Mouse (Mus musculus) kidney, embryonic 14.5 days (tissue): ENCODE results near the gene Ypel2. TPM values are rescaled to one million over a fixed set of nuclear protein-coding genes. Genes with fewer than 3 reads are reported as not detected.
A peak's percentile ranks its signal among the peaks of the same experiment; 100 is the strongest.

Experiments
- ATAC-seq: fragments of 200-750 bp; cut with Nextera tagmentation; 2 replicates; pipeline ENCODE4 v1.8.0; 2017; ENCODE audit warnings: moderate number of reproducible peaks, mild to moderate bottlenecking, moderate TSS enrichment, moderate library complexity; ENCODE audit not compliant: low FRiP score, low TSS enrichment
- H3K27ac ChIP-seq: fragments of 300-500 bp; sonication (generic); 2 replicates; pipeline ENCODE4 v1.5.1; 2014; ENCODE audit warnings: low read depth, mild to moderate bottlenecking, low read length, moderate library complexity, mixed read lengths
- H3K27me3 ChIP-seq: fragments of 300-500 bp; sonication (generic); 2 replicates; pipeline ENCODE4 v1.6.1; 2014; ENCODE audit warnings: mild to moderate bottlenecking, low read length; ENCODE audit not compliant: control insufficient read depth, insufficient read depth
- H3K36me3 ChIP-seq: fragments of 300-500 bp; sonication (generic); 2 replicates; pipeline ENCODE4 v1.6.1; 2014; ENCODE audit warnings: low read length, mixed read lengths; ENCODE audit not compliant: control insufficient read depth, insufficient read depth
- H3K4me1 ChIP-seq: fragments of 300-500 bp; sonication (generic); 2 replicates; pipeline ENCODE4 v1.6.1; 2014; ENCODE audit warnings: low read length, mixed read lengths; ENCODE audit not compliant: control insufficient read depth, insufficient read depth
- H3K4me2 ChIP-seq: fragments of 300-500 bp; sonication (generic); replicated peaks from 2 replicates; pipeline ENCODE4 v1.6.1; 2014; ENCODE audit warnings: low read depth, mild to moderate bottlenecking, low read length
- H3K4me3 ChIP-seq: fragments of 300-500 bp; sonication (generic); 2 replicates; pipeline ENCODE4 v1.5.1; 2014; ENCODE audit warnings: mild to moderate bottlenecking, low read length
- H3K9ac ChIP-seq: fragments of 300-500 bp; sonication (generic); 2 replicates; pipeline ENCODE4 v1.6.1; 2014; ENCODE audit warnings: low read depth, mild to moderate bottlenecking, low read length, moderate library complexity
- H3K9me3 ChIP-seq: fragments of 300-500 bp; sonication (generic); 2 replicates; pipeline ENCODE4 v1.6.1; 2016; ENCODE audit warnings: low read length; ENCODE audit not compliant: control insufficient read depth
- WGBS: fragments of 180-500 bp; shearing (Covaris S2); extraction: QIAGEN DNeasy Blood & Tissue Kit; methylation state at CpG from one replicate; pipeline ENCODE4 v1.1.7; 2014; 5-methylcytosine and 5-hydroxymethylcytosine counted together
- polyA plus RNA-seq: library from polyadenylated mRNA; unstranded; fragments of >200 nt; fragmentation: Nextera tagmentation; extraction: Ambion mirVana; gene quantifications from 2 replicates; pipeline ENCODE4 v1.2.1, GENCODE M21; 2014

The Ypel2 gene
- polyA plus RNA-seq, 1 experiment from 2014 or later = 9.1 TPM

DNA sequence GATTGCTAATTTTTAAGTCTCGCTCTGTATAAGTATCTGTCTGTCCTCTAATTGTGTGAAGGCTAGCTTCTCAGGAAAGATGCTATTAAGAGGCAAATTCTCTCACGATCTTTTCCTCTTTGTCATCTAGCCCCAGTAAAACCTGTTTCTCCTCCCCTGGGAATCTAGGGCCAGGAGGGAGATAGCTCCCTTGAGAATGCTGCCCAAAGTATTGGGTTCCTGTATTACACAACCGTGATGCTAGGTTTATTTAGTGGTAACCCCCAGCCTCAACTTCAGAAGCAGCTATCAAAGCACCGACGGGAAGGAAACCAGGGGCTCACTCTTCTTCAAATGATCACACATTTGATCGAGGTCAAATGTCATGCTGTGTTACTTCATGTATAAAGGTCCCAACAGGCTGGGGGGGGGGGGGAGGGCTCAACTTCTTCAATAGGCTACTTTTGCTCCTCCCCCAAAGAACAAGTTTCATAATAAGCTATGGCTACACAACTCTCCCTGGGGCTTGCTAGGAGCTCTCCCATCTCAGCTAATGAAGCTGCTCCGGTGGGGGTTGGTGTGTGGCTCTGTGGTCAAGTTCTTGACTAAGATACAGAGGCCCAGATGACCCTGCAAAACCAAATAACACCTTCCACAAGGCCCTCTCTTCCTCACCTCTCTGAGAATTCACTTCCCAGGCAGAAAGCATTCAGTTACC is 22.3 kb downstream of the Ypel2 start:
- H3K4me1 ChIP-seq = peaks cover 29% of the 10 kb centered on the region
- no peak overlapping the region for H3K4me3 ChIP-seq
- no peak overlapping the region for H3K27ac ChIP-seq
- no peak for ATAC-seq
- no peaks in the 10 kb centered on the region for H3K9me3 ChIP-seq
- H3K36me3 ChIP-seq = peaks cover 16% of the 10 kb centered on the region
- 64% methylated on average over 7 of the region's 7 CpGs for WGBS
- H3K4me2 ChIP-seq = no peak overlapping the region
- no peaks in the 10 kb centered on the region for H3K27me3 ChIP-seq
- no peak overlapping the region for H3K9ac ChIP-seq

DNA sequence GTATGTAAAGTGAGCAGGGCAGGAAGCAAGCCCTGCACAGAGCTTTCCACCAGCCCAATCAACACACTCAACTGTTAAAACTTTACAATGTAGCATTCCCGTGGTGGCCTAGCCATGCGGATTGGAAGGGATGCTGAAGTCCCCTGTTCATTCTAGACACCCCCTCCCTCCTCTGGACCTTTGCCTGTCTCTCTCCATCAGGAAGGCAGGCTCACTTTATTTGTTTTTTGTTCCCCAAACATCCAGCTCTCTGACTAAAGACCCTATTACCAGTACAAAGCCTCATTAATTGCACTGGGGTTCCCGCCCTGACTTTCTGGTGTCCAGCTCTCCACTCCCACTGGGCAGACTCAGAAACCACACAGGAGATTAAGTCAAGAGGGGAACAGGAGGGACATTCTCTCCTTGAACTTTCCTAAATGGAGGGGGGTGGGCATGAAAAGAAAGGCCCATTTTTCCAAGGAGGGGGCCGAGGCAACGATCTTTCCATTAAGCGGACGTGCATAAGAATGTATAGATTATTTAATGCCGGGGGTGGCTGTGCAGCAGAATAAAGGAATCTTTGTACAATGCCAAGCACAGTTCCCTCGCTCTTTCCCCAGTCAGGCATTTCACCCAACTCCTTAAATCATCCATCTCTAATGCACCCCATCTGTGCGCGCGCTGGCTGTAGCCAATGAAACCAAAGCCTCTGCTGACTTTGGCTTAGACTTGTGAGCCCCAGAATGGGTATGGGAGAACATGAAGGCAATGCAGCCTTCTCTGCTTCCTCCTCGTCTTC is 24.3 kb downstream of the Ypel2 start:
- H3K27ac ChIP-seq = peak overlapping the region; percentile 74
- ATAC-seq = no peak
- H3K9me3 ChIP-seq = no peaks in the 10 kb centered on the region
- peaks cover 19% of the 10 kb centered on the region for H3K36me3 ChIP-seq
- H3K27me3 ChIP-seq = no peaks in the 10 kb centered on the region
- H3K4me2 ChIP-seq = no peak overlapping the region
- H3K4me1 ChIP-seq = peaks cover 24% of the 10 kb centered on the region
- no peak overlapping the region; the same call in 1 of the 2 replicates for H3K9ac ChIP-seq
- H3K4me3 ChIP-seq = no peak overlapping the region
- 54% methylated on average over 13 of the region's 13 CpGs for WGBS

DNA sequence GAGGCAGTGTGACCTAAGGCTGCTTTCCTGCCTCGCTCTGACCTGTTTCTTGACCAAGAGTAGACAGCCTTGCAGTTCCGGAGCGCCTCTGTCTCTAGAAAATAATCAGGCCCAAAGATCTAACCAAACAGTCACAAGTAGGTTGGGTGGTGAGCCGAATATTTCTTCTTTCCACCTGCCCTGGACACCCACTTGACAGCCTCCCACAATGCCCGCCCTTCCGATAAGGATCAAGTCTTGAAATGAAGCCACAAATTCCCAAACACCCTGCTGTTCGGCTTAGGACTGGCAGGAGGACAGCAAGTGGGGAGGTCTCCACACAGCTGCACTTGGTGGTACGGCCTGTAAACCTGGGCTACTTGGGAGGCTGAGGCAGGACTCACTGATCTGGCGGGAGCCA is 26.0 kb downstream of the Ypel2 start:
- ATAC-seq = no peak
- peaks cover 28% of the 10 kb centered on the region for H3K4me1 ChIP-seq

DNA sequence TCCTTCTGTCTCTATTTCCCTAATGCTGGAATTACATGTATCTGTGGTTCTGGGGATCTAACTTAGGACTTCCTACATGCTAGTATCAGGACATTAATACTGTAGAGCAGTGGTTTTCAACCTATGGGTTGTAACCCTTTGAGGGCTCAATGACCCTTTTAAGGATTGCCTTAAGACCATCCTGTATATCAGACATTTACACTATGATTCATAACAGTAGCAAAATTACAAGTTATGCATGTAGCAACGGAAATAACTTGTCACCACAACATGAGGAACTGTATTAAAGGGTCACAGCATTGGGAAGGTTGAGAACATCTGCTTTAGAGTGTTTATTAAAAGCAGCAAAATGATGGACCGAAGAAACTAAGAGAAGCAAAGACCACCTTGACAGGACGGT is 26.8 kb downstream of the Ypel2 start:
- no peak for ATAC-seq
- H3K9ac ChIP-seq = no peak overlapping the region
- no peak overlapping the region for H3K27ac ChIP-seq
- peaks cover 35% of the 10 kb centered on the region for H3K4me1 ChIP-seq
- H3K9me3 ChIP-seq = no peaks in the 10 kb centered on the region
- 87% methylated on average over 3 of the region's 3 CpGs for WGBS
- H3K27me3 ChIP-seq = no peaks in the 10 kb centered on the region
- peaks cover 17% of the 10 kb centered on the region for H3K36me3 ChIP-seq
- no peak overlapping the region for H3K4me2 ChIP-seq
- H3K4me3 ChIP-seq = no peak overlapping the region

More for the DNA sequence above, 26.0 kb downstream of the Ypel2 start:
- Histone ChIP-seq H3K4me3 (no peak overlapping the region), H3K36me3 (peaks cover 19% of the 10 kb centered on the region), H3K9ac (no peak overlapping the region), H3K4me2 (no peak overlapping the region), H3K27ac (no peak overlapping the region), H3K9me3 (no peaks in the 10 kb centered on the region), H3K27me3 (no peaks in the 10 kb centered on the region)
- WGBS = 89% methylated on average over 9 of the region's 9 CpGs

DNA sequence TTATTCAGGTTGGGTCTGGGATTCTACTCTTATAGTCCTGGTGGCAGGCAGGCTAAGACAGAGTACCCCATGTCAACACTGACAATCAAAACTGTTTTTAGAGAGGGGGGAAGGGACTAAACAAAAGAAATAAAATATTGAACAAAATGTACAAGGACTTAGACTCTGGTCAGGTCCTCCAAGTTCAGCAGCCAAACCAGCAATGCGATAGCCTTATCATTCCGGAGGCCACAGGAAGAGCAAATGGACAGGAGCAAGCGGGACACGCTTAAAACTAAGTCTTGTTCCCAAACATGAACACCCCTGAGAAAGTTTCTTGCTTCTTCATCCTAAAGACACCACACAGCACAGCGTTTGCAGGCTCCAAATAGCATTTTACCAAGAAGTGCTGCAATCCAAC is 28.4 kb downstream of the Ypel2 start:
- Histone ChIP-seq H3K4me3 (no peak overlapping the region), H3K9me3 (no peaks in the 10 kb centered on the region), H3K4me2 (no peak overlapping the region), H3K27me3 (no peaks in the 10 kb centered on the region), H3K27ac (no peak overlapping the region), H3K4me1 (peaks cover 52% of the 10 kb centered on the region), H3K36me3 (0 out of 2 replicates have a peak, but pooled peaks cover 8% of the 10 kb centered on the region), H3K9ac (no peak overlapping the region)
- WGBS = 87% methylated on average over 5 of the region's 5 CpGs
- no peak for ATAC-seq

DNA sequence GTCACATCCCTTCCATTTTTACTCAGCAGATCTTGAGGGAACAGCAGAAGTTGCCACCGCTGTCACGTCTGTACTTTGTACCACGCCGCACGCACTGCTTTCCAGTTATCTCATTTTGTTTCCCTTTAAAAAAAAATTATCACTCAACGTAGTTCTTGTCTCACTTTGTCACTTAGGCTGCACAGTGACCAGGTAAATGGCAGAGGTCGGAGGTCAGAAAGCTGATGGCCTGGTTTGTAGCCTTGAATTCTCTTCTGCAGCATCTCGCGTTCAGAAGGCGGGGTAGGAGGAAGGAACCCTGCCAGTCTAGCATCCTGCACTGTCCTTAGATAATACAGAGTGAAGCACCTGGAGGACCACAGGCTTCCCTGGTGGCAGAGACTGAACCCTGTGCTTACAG is 29.8 kb downstream of the Ypel2 start:
- Histone ChIP-seq H3K9ac (0 out of 2 replicates have a peak overlapping the region, but pooled peaks have one; percentile 28), H3K9me3 (no peaks in the 10 kb centered on the region)
- WGBS = 89% methylated on average over 10 of the region's 10 CpGs

DNA sequence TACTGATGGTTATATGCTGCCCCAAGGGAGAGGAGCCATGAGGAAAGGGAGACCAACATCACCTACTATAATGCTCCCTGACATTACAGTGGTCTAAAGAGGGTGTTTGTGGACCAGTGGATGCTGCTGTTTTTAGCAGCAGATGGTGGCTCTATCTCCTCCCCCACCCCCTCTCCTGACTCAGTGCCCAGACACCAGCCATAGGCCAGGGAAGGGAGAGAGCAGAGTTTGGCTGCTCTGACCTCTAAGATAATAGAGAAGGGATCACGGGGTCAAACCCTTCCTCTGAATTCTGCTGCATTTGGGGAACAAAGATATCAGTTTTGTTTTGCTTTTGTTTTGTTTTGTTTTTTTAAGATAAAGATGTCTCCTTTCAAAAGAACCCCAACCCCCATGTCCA is 30.5 kb downstream of the Ypel2 start:
- H3K27me3 ChIP-seq = no peaks in the 10 kb centered on the region
- H3K9ac ChIP-seq = no peak overlapping the region
- peak overlapping the region; percentile 63; the same call in 1 of the 2 replicates for H3K27ac ChIP-seq
- peaks cover 55% of the 10 kb centered on the region for H3K4me1 ChIP-seq
- WGBS = 46% methylated on average over 1 of the region's 1 CpGs
- 0 out of 2 replicates have a peak, but pooled peaks cover 3% of the 10 kb centered on the region for H3K36me3 ChIP-seq
- H3K9me3 ChIP-seq = no peaks in the 10 kb centered on the region
- no peak for ATAC-seq
- no peak overlapping the region for H3K4me3 ChIP-seq
- H3K4me2 ChIP-seq = no peak overlapping the region

More for the DNA sequence above, 29.8 kb downstream of the Ypel2 start:
- Histone ChIP-seq H3K36me3 (0 out of 2 replicates have a peak, but pooled peaks cover 3% of the 10 kb centered on the region), H3K4me2 (no peak overlapping the region), H3K27me3 (no peaks in the 10 kb centered on the region), H3K4me3 (no peak overlapping the region), H3K4me1 (peaks cover 54% of the 10 kb centered on the region), H3K27ac (no peak overlapping the region)
- ATAC-seq = no peak

DNA sequence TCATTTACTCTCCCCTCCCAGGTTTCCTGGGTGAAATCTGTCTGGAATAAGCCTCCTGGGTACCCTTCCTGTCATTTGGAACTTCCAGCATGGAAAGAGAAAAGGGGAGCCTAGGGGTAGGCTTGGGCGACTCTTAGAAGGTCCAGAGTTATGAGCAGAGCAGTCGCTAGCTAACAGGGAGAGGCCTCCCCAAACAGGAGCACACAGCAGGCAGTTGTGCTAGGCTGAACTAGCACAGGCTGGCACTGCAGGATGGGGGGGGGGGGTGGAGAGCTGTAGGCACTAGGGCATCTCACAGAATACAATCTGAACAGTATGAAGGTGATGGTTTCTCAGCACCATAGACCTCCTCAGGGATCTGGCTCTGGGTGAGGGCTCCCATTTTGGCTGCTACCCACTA is 31.1 kb downstream of the Ypel2 start:
- WGBS = 34% methylated on average over 2 of the region's 2 CpGs
- H3K9ac ChIP-seq = no peak overlapping the region
- no peak overlapping the region for H3K4me2 ChIP-seq
- peaks cover 60% of the 10 kb centered on the region for H3K4me1 ChIP-seq
- H3K36me3 ChIP-seq = 0 out of 2 replicates have a peak, but pooled peaks cover 3% of the 10 kb centered on the region
- H3K9me3 ChIP-seq = no peaks in the 10 kb centered on the region
- H3K4me3 ChIP-seq = no peak overlapping the region
- no peak for ATAC-seq
- no peaks in the 10 kb centered on the region for H3K27me3 ChIP-seq
- peak overlapping the region; percentile 63; the same call in 1 of the 2 replicates for H3K27ac ChIP-seq
